Mouse (Mus musculus): ENCODE results near the gene Tmub1.

The Tmub1 gene

GRCm38 (mm10) chr5:24447624-24448298, at the start of gene Tmub1:
Tmub1 (minus strand) TSS chr5:24447854.
- peak; percentile 77 for DNase-seq (ENCODE audit: low spot score)

- DNase-seq (ENCODE audit: low spot score), result no peak
Observed at GRCm38 (mm10) chr5:24496756-24497155, 49.1 kb upstream of the Tmub1 start.

GRCm38 (mm10) chr5:24495019-24495418, 47.4 kb upstream of the Tmub1 start:
- DNase-seq (ENCODE audit: low spot score), result no peak

- no peak for DNase-seq (ENCODE audit: low spot score)
Observed at GRCm38 (mm10) chr5:24492546-24493285, 45.1 kb upstream of the Tmub1 start.

DNA sequence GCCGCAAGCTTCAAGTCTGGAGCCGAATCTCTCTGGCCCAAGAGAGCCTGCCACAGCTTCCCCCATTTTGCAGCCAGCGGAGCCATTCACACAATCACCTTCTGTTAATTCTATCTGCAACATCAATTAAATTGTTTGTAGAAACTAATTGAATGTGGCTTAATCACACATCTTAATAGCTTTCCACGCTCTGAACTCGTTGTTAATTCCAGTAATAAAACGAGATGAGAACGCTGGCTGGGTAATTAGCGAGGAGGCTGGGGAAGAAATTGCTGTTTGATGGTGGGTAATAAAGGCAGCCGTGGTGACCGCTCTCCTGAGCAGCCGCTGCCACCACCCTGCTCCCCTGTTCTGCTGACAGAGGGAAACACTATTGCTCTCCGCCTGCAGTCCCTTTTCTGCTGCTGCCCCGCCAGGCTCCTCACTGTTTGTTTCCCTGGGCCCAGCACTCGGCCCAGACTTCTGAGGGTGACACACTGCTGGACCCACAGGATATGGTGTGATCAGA, 42.8 kb upstream of the Tmub1 start:
- DNase-seq (ENCODE audit: low spot score), result no peak

DNA sequence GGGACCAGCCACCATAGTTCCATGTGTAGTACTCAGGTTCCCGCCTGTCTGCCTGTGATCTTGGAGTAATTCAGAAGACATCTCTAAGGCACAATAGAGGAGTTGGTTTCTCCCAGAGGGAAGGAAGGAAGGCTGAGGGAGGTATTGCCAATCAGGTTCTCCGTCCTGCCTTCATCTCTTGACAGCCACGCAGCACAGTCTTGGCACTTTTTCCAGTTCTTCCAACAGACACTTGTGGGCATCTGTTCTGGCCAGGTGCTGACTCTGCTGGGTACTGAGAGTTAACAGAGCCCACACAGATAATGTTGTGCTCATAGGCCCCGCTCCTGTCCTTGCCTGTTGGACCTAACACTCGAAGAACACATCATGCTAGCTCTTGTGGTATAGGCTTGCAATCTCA, 39.1 kb upstream of the Tmub1 start:
- no peak for DNase-seq (ENCODE audit: low spot score)

DNA sequence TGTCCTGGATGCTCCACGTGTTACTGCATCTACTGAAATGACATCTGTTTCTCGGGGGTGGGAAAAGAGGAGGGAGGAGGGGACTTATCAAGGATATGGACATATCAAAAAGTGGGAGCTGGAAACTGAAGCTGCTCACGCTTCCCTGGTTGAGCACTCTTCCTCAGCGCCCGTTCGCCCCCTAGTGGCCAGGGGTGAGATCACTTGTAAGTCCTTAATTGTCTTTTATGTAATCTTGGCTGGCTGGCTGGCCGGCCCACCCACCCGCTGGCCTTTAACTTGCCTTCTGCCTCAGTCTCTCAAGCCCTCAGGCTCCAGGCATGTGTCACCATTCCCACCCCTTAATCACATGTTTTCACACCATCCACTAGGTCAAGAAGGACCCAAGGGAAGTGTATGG, 38.4 kb upstream of the Tmub1 start:
- DNase-seq (ENCODE audit: low spot score), result peak; percentile 91

GRCm38 (mm10) chr5:24484963-24485362, 37.3 kb upstream of the Tmub1 start:
- no peak for DNase-seq (ENCODE audit: low spot score)

DNA sequence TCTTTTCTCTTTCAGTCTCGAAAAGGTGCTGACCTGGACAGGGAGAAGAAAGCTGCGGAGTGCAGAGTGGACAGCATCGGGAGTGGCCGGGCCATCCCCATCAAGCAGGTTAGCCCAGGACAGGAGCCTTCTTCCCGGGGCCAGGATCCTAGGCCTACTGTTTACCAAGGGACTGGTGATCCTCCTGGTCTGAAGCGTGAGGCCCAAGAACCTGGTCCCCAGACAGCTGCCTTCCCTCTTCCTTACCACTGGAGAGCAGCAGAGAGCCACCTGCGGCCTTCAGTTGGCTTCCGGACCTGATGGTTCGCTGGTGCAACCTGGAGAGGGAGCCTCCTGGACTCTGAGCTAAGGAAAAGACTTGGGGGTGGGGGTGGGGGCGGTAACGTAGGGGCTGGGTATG, 35.7 kb upstream of the Tmub1 start:
- DNase-seq (ENCODE audit: low spot score), result peak; percentile 49

DNA sequence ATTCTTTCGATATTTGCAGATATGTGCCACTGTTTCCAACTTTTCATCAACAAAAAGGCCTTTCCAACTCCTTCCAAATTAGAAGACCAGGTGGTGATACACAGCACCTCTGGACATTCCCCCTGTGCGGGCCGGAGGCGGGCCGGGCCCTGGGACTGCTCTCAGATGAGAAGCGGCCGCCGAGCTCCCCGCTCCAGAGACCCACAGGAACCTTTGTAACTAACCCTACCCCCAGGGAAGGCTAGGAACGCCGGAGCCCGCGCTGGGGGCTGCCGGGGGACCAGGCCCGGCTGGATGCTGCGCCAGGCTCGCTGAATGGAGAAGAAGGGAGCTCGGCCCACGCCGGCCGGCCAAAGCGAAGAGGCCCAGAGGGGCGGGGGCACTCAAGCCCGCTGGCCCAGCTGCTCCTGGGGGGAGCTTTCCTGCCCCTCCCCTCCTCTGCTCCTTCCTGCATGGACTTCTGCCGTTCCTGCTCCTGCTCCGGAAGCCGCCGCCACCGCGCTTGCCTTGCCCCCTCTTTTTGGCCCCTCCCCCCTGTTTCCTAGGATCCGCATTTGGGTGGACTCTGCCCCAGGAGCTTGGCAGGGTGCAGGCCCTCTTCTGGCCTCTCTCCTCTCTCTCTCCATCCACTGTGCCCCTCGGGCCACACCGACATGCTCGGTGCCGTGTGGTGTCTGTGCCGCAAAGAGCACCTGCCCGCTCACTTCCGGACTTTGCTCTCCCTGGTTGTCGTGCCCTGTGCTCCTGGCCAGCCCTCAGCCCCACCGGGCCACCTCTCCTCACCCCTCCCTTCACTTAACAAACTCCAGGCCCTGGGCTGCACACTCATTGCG, 34.8 kb upstream of the Tmub1 start:
- DNase-seq (ENCODE audit: low spot score), result no peak

GRCm38 (mm10) chr5:24481647-24482046, 34.0 kb upstream of the Tmub1 start:
- DNase-seq (ENCODE audit: low spot score), result peak; percentile 66

DNA sequence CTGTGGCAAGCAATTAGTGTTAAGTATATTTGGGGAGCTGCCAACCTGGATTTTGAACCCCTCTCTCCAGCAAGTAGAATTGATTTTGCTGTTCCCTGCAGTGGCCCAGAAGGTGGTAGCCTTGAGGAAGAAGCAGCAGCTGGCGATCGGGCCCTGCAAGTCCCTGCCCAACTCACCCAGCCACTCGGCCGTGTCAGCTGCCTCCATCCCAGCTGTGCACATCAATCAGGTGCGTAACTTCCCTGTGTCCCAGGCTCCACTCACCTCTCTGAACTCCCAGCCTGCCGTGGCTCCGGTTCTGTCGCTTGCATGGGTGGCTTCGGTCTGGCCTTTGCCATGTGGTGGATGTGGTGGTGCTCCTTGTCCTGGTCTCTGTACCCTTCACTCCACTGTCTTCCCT, 30.3 kb upstream of the Tmub1 start:
- DNase-seq (ENCODE audit: low spot score), result no peak

DNA sequence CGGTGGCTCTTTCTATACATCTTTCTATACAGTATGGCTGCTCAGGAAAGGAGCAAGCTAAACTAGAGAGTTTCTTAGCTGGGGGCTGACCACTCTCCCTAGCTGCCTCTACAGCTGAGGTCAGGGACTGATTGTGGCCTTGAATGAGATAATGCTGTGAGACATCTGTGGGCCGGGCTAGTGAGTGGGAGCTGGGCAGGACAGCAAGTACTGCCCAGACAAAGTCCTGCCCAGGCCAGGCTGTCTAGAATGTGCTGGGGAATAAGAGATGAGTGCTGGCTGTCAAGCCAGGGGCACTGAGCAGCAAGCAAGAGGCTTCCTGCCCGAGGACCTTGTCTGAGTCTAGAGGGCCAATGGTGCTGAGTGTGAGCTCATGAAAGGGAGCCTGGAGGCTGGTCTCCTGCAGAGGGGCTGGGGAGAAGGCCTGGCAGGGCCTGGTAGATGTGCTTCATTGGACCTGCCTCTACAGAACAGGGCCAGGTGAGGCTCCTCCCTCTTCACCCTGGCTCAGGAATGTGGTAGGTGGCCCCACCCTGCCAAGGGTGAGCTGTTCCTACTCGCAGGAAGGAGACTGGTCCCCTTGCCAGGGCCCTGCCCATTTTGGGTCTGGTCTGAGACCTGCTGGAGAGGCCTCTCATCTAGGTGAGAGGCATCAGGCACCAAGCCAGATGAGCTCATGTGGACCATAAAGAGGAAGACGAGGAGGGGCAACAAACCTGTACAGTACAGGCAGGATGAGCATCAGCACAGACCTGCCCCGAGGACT, 28.0 kb upstream of the Tmub1 start:
- DNase-seq (ENCODE audit: low spot score), result peak; percentile 59

DNA sequence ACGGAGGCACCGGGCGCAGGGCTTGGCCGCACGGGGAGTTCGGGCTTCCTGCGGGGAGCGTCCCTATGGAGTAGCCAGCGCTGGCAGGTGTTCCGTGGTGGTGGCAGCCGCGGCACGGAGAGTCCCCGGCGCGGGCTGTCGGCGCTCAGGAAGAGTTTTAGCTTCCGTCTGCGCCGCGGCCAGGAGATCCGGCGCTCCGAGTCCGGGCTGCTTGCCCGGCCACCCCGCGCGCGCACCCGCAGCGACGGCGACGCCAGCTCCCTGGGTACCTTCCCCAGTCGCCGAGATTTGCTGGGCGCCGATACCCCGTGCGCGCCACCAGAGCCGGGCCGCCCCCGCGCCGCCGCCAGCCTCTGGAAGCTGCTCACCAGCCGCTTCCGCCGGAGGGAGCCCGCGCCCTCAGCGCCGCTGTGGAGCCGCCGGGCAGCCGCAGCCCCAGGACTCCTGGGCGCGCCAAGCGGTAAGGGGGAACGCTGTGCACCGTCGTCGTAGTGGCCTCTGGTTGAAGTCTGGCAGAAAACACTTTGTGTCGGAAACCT, 27.1 kb upstream of the Tmub1 start:
- peak; percentile 31 for DNase-seq (ENCODE audit: low spot score)

GRCm38 (mm10) chr5:24474025-24474722, 26.5 kb upstream of the Tmub1 start:
- DNase-seq (ENCODE audit: low spot score), result peak; percentile 62

DNA sequence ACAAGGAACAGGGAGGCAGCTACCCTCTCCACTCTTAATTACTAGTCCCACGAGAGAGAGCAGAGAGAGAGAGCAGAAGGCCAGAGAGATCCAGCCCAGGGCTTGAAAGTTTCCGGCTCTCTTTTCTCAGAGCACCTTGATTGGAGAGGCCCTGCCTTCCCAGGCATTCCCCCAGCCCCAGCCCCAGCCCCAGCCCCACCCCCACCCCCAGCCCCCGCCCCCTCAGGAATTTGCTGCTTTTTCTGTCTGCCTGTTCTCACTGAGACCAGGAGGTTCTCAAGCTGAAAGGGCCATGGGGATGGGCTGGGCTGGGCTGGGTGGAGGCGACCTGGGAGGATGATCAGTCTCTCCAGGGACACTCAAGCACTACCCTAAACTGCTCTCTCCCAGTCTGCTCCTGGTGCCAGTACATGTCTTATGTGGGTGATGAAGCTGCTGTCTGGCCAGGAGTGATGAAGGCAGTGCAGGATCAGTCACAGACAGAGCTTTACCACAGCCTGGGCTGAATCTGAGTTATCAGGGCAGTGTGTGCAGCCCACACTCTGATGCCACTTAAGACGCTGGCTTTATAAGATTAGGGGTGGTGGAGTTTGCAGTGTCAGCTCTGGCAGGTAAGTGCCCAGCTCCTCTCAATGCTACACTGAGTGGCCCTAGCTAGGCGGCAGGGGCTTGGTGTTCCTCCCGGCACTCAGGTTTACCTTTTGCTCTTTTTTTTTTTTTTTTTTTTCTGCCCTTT, 25.4 kb upstream of the Tmub1 start:
- no peak for DNase-seq (ENCODE audit: low spot score)

- DNase-seq (ENCODE audit: low spot score), result peak; percentile 82
Observed at GRCm38 (mm10) chr5:24470600-24470999, 22.9 kb upstream of the Tmub1 start.

DNA sequence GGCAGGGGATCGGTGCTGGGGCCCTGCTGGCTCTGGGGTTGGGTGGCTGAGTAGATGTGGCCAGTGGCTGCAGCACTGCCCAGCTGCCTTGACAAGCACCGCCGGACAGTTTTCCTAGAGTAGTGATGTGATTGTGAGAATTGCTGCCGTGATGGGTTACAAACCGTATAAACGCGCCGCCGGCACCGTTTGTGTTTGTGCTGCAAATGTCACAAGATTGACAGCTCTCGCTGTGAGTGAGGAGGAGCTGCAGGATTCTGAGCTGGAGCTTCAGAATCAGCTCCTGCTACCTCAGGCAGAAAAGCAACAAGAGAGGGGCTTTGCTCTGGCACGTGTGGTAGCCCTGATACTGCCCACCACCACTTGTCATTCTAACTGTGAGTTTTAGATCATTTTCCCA, 19.1 kb upstream of the Tmub1 start:
- DNase-seq (ENCODE audit: low spot score), result no peak

DNA sequence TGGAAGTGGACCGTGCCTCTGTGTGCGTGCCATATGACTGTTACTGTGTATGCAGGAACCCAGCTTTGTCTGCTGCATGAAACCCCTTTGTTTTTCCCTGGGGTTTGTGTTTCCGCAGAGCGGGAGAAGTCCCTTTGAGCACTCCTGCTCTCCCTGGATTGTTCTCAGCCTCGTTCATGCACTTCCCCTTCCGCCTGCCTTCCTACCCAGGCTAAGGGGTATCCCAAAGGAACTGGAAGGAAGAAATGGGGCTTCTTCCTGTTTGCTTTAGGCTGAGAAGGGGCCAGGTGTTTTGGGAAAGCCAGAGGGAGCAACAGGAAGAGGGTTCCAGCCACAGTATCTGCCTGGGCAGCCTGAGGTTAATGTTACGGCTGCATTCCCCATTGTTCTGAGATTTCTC, 8.0 kb upstream of the Tmub1 start:
- DNase-seq (ENCODE audit: low spot score), result no peak

DNA sequence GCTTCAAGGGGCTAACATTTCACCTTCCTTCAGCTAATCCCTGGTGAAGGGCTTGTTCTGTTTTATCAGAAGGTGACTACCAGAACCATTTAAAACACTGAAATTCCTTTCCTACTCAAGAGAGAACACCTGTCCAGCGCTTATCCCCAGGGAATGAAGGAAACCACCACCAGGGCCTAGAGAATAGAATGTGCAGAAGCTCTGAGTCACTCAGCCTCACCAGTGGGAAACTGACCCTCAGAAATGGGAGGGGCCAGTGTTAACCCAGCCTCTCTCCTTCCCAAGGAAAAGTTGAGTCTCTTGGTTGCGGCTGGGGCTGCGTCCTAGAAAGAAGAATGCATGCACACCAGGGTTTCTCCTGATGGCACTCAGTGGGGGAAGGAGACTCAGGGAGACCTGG, 7.4 kb upstream of the Tmub1 start:
- DNase-seq (ENCODE audit: low spot score), result no peak

Data from urinary bladder, postnatal 25 days (tissue).